Comparison of ENCODE assay signal across 9 mouse cellular contexts in the genomic region with DNA sequence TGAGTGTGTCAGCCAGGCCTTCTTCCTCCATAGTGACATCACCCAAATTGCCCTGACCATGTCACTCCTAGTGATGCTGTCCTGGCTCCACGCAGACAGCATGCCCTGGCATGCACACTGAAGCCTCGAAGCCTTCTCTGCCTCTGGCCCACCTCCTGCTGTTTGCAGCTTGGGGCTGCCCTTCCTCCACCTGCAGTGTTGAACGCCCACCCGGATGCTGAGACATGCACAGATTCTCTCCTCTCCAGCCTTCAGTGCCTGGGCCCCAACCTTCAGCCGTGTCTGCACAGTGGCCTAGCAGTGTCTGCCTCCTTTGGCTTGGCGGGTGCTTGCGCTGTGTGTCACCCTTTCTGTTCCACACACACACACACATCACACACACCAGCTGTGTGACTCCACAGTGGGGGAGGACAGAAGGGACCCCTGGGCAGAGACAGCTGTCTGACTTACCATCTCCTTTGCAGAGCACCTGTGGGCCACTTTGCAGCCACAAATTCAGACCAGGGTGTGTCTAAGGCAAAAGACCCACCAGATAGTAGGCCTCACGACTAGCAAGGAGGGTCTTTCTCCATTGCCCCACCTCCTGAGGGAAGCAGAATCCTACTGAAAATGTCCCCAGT. TPM values are rescaled to one million over a fixed set of nuclear protein-coding genes. Genes with fewer than 3 reads are reported as not detected.
A peak's percentile ranks its signal among the peaks of the same experiment; 100 is the strongest.
DNase-seq lines count a peak whose midpoint lies in the region; ATAC-seq lines count a peak whose summit lies in the region.
"Had no signal": no experiment of that assay in that cellular context is flagged by ENCODE, and none has a peak within 500 bp of the region (broad histone marks: within the 10 kb centered on the region; RNA-seq: fewer than 3 reads in every experiment).

No protein-coding gene starts in this region.

- WGBS in heart, embryonic 12.5 days: 78% methylated on average over 8 of the region's 8 CpGs
- 69% methylated on average over 8 of the region's 8 CpGs for WGBS in embryonic facial prominence, embryonic 10.5 days
- 76% methylated on average over 8 of the region's 8 CpGs for WGBS in midbrain, embryonic 12.5 days

- H3K9me3 ChIP-seq in heart, embryonic 12.5 days (replicated peaks): no peaks in the 10 kb centered on the region
- H3K9me3 ChIP-seq in embryonic facial prominence, embryonic 10.5 days: no peaks in the 10 kb centered on the region
- H3K9me3 ChIP-seq in midbrain, embryonic 12.5 days: no peaks in the 10 kb centered on the region

- peaks cover 66% of the 10 kb centered on the region for H3K4me1 ChIP-seq in heart, embryonic 12.5 days (replicated peaks)
- peaks cover 67% of the 10 kb centered on the region for H3K4me1 ChIP-seq in embryonic facial prominence, embryonic 10.5 days
- H3K4me1 ChIP-seq in midbrain, embryonic 12.5 days: peaks cover 61% of the 10 kb centered on the region

- H3K36me3 ChIP-seq in heart, embryonic 12.5 days: peaks cover 15% of the 10 kb centered on the region
- H3K36me3 ChIP-seq in embryonic facial prominence, embryonic 10.5 days (replicated peaks): peaks cover 15% of the 10 kb centered on the region
- no peaks in the 10 kb centered on the region for H3K36me3 ChIP-seq in midbrain, embryonic 12.5 days

- H3K9ac ChIP-seq in heart, embryonic 12.5 days: 0 out of 2 replicates have a peak overlapping the region, but pooled peaks have one; percentile 6
- H3K9ac ChIP-seq in midbrain, embryonic 12.5 days (replicated peaks): no peak overlapping the region

- no peak for ATAC-seq in heart, embryonic 12.5 days (ENCODE audit: insufficient number of reproducible peaks, low FRiP score)
- ATAC-seq in midbrain, embryonic 12.5 days (ENCODE audit: low FRiP score, low read depth): no peak

- no peak for DNase-seq in heart, adult 18-20 months
- DNase-seq in A20 (ENCODE audit: low read depth, low spot score): peak; percentile 66
- peak; percentile 22 for DNase-seq in embryonic facial prominence, embryonic 10.5 days (ENCODE audit: low spot score)
- DNase-seq in ovary, postnatal 14 days (ENCODE audit: low spot score): no peak
- DNase-seq in layer of hippocampus, adult 9-10 months (ENCODE audit: low spot score): no peak
- no peak for DNase-seq in natural killer cell, adult 2 months (ENCODE audit: low spot score in 2 of 2)

- no peak overlapping the region for H3K4me2 ChIP-seq in heart, embryonic 12.5 days
- H3K4me2 ChIP-seq in midbrain, embryonic 12.5 days (replicated peaks): no peak overlapping the region

- no peak overlapping the region; the same call in 1 of the 2 replicates for H3K27ac ChIP-seq in heart, embryonic 12.5 days (ENCODE audit: poor library complexity, severe bottlenecking)
- peak overlapping the region; percentile 94 for H3K27ac ChIP-seq in embryonic facial prominence, embryonic 10.5 days (replicated peaks)
- peak overlapping the region; percentile 4; the same call in 1 of the 2 replicates for H3K27ac ChIP-seq in midbrain, embryonic 12.5 days (replicated peaks)
- H3K27ac ChIP-seq: kidney, postnatal 0 days had no signal

- no peak overlapping the region for H3K4me3 ChIP-seq in heart, embryonic 12.5 days
- no peak overlapping the region for H3K4me3 ChIP-seq in embryonic facial prominence, embryonic 10.5 days
- no peak overlapping the region for H3K4me3 ChIP-seq in midbrain, embryonic 12.5 days

- no peaks in the 10 kb centered on the region for H3K27me3 ChIP-seq in heart, embryonic 12.5 days (replicated peaks)
- no peaks in the 10 kb centered on the region for H3K27me3 ChIP-seq in embryonic facial prominence, embryonic 10.5 days (replicated peaks; ENCODE audit: low read depth, poor library complexity, severe bottlenecking)
- H3K27me3 ChIP-seq in midbrain, embryonic 12.5 days: no peaks in the 10 kb centered on the region

RNA-seq across cellular contexts. Expression of a gene that starts 22.7 kb away (rescaled TPM):
- polyA plus RNA-seq in heart, embryonic 12.5 days (2016; fragmentation: Nextera tagmentation; extraction: Ambion mirVana): 31.4 and 32.8 TPM in 2 replicates
- total RNA-seq in heart, adult 18-20 months (2021): 10 to 100 TPM; 38.6 to 42.3 TPM
- 27.0 TPM in 2 replicates for polyA plus RNA-seq in embryonic facial prominence, embryonic 10.5 days (2016; fragmentation: Nextera tagmentation; extraction: Ambion mirVana)
- 22.5 and 22.7 TPM in 2 replicates for polyA plus RNA-seq in midbrain, embryonic 12.5 days (2016; fragmentation: Nextera tagmentation; extraction: Ambion mirVana)

RNA-seq across cellular contexts. Expression of a gene that starts 49.5 kb away (rescaled TPM):
- 23.9 and 25.7 TPM in 2 replicates for polyA plus RNA-seq in heart, embryonic 12.5 days (2016; fragmentation: Nextera tagmentation; extraction: Ambion mirVana)
- total RNA-seq in heart, adult 18-20 months (2021): 100 to 1,000 TPM; 158 to 190 TPM
- 35.9 and 42.0 TPM in 2 replicates for polyA plus RNA-seq in embryonic facial prominence, embryonic 10.5 days (2016; fragmentation: Nextera tagmentation; extraction: Ambion mirVana)
- 47.6 and 51.6 TPM in 2 replicates for polyA plus RNA-seq in midbrain, embryonic 12.5 days (2016; fragmentation: Nextera tagmentation; extraction: Ambion mirVana)

Comparison
In these comparisons a context has a peak if more than half of its experiments do, and no peak if none do; other contexts are left out.
1. DNase-seq: peak in A20 (single experiment) and embryonic facial prominence, embryonic 10.5 days (single experiment); none in heart, adult 18-20 months (0 of 2), ovary, postnatal 14 days (single experiment), layer of hippocampus, adult 9-10 months (single experiment) and natural killer cell, adult 2 months (0 of 2).